Mouse (Mus musculus) CH12.LX (cell line): Measurements from ENCODE around the gene Anks1b.

Experiments used
- CHD2 ChIP-seq: IDR thresholded peaks from 2 replicates; pipeline ENCODE4 v1.6.1; 2011; ENCODE audit warnings: low read length, improper control_type of control experiment
- CTCF ChIP-seq, 2 experiments: IDR thresholded peaks in 1 of 2; conservative IDR thresholded peaks in 1 of 2; 2 replicates each; pipeline ENCODE4 v1.5.1; 2011 to 2012; ENCODE audit warnings: low read depth in 2 of 2, low read length in 2 of 2, improper control_type of control experiment in 1 of 2, inconsistent platforms in 1 of 2, mild to moderate bottlenecking in 1 of 2, moderate library complexity in 1 of 2
- MAFK ChIP-seq: IDR thresholded peaks from 2 replicates; pipeline ENCODE4 v1.6.1; 2011; ENCODE audit warnings: low read length, improper control_type of control experiment; ENCODE audit not compliant: insufficient replicate concordance
- MAX ChIP-seq: IDR thresholded peaks from 2 replicates; pipeline ENCODE4 v1.6.1; 2011; ENCODE audit warnings: low read length, improper control_type of control experiment
- MAZ ChIP-seq: IDR thresholded peaks from 2 replicates; pipeline ENCODE4 v1.6.1; 2012; ENCODE audit warnings: low read depth, mild to moderate bottlenecking, inconsistent platforms, low read length, improper control_type of control experiment, moderate library complexity
- POLR2A ChIP-seq: IDR thresholded peaks from 2 replicates; pipeline ENCODE4 v1.6.1; 2011; ENCODE audit warnings: low read depth, mild to moderate bottlenecking, improper control_type of control experiment, low read length
- SMC3 ChIP-seq: IDR thresholded peaks from 2 replicates; pipeline ENCODE4 v1.6.1; 2011; ENCODE audit warnings: low read depth, low read length, improper control_type of control experiment
- USF1 ChIP-seq: IDR thresholded peaks from 2 replicates; pipeline ENCODE4 v1.6.1; 2014; ENCODE audit warnings: low read depth, mild to moderate bottlenecking, inconsistent platforms, low read length, improper control_type of control experiment

GRCm38 (mm10) chr10:91005858-91006538 is 1132.7 kb downstream of the Anks1b start:
- TF ChIP-seq SMC3 = no peak
- TF ChIP-seq USF1 = no peak
- TF ChIP-seq CTCF (conservative IDR thresholded peaks at IDR 0.05 in 1 of 2, IDR thresholded peaks at IDR 0.05 in 1 of 2; ENCODE audit: low read depth in 2 of 2, low read length in 2 of 2) = no peak
- TF ChIP-seq MAX = no peak
- TF ChIP-seq CHD2 = no peak
- TF ChIP-seq MAZ = no peak
- TF ChIP-seq MAFK = no peak
- no peak for TF ChIP-seq POLR2A
